Mouse (Mus musculus): ENCODE results near the gene Impdh2.

Impdh2 gene

GRCm38 (mm10) chr9:108560227-108560841 lies at the start of gene Impdh2:
Impdh2 (plus strand) TSS chr9:108560286.
- DNase-seq (ENCODE audit: low read depth): peak; percentile 94

- DNase-seq (ENCODE audit: low read depth): peak; percentile 94
These were observed 43.5 kb upstream of the Impdh2 start, which contains the start of gene Qrich1 for GRCm38 (mm10) chr9:108516380-108517251. Qrich1 (plus strand) TSS chr9:108516806.

DNA sequence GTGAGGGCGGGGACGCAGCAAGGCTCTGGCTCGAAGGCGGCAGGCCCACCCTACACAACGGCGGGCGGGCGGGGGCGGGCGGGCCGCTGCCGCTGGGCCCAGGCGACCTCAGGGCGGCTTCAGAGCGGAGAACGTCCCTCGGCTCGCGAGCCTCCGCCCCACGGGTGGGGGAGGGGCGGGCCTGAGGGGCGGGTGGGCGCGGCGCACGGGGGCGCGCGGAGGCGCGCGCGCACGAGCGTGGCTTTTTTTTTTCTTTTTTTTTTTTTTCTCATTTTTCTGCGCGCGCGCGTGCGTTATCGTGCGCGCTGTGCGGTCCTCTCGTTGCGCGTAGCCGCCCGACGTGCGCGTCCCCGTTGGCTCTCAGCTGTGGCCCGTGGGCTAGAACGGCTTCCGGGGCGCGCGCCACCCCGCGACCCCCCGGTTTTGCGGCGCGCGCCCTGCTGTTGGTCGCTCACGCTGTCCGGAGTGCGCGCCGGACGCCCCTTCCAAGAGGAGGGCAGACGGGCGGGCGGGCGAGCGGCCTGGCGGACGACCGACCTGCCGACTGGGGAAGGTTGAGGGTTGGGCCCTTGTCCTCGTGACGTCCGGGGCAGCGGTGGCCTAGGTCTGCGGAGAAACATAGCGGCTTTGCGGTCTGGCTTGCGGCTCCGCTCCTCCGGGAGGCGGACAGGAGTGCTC lies 42.7 kb upstream of the Impdh2 start:
- DNase-seq (ENCODE audit: low read depth): peak; percentile 49

DNA sequence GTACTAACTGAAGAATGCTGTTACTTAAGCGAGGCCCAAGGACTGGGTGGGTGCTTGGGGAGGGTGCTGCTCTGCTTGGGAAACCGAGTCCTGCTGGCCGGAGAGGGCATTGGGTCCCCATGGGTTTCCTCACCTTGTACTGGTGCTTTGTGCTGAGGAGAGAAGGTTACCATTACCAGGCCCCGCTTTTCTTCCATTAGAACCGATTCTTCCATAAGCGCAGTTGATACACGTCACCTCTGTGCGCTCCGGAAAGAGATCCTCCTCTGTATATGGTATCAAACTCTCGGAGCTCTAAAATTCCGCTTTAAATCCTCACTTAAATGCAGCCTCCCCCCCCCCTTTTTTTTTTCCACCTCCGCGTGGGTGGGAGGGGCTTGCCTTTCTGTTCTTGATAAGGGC lies 42.2 kb upstream of the Impdh2 start:
- peak; percentile 25 for DNase-seq (ENCODE audit: low read depth)

- DNase-seq (ENCODE audit: low read depth): peak; percentile 10
These were observed 38.5 kb upstream of the Impdh2 start for GRCm38 (mm10) chr9:108521604-108522003.

GRCm38 (mm10) chr9:108523341-108523740 lies 36.7 kb upstream of the Impdh2 start:
- no peak for DNase-seq (ENCODE audit: low read depth)

GRCm38 (mm10) chr9:108525400-108525799 lies 34.7 kb upstream of the Impdh2 start:
- no peak for DNase-seq (ENCODE audit: low read depth)

DNA sequence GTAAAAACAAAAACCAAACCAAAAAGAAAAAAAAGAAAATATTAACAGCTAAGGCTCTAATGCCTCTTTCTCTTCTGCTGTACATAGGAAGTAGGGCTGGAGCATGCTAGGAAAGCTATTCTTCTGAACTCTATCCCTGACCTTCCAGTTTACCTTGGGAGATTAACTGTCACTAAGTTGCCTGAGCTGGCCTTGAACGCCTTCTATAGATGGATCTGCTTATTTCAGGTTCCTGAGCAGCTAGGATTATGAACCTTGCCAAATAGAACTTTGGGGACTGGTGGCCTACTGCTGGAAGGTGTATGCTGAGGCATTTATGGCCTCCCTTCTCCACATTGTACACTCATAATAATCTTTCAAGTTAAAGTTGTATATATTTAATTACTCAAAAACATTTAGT lies 29.1 kb upstream of the Impdh2 start:
- DNase-seq (ENCODE audit: low read depth): no peak

- DNase-seq (ENCODE audit: low read depth): no peak
These were observed 28.6 kb upstream of the Impdh2 start for GRCm38 (mm10) chr9:108531496-108531895.

DNA sequence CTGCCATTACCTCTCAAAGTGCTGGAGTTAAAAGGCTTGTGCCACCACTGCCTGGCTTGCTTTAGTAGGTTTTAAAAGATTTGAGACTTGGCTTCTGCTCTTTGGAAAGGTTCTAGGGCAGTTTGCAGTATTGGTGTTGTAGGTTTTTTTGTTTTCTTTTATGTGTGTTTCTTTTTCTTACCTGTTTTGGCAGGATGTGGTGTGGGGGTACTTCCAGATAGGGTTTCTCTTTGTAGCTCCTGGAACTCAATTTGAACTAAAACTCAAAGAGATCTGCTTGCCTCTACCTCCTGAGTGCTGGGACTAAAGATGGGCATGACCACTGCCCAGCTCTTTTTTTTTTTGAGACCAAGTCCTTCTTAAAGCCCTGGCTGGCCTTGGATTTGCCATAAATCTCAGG lies 19.2 kb upstream of the Impdh2 start:
- no peak for DNase-seq (ENCODE audit: low read depth)

GRCm38 (mm10) chr9:108545986-108546385 lies 14.1 kb upstream of the Impdh2 start:
- DNase-seq (ENCODE audit: low read depth): no peak

DNA sequence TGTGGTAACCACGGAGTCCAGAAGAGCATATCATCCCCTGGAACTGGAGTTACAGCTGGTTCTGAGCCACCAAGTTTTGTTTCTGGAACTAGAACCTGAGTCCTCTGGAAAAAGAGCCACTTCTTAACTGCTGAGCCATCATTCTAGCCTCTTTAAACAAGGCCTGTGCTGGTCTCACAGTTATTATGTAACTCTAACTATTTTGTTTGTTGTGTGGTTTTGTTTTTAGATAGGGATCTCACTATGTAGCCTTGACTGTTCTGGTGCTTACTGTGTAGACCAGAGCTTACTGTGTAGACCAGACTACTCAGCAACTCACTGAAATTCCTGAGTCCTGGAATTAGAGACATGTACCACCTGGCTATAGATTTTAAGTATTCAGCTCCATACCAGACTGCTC lies 13.2 kb upstream of the Impdh2 start:
- no peak for DNase-seq (ENCODE audit: low read depth)

DNA sequence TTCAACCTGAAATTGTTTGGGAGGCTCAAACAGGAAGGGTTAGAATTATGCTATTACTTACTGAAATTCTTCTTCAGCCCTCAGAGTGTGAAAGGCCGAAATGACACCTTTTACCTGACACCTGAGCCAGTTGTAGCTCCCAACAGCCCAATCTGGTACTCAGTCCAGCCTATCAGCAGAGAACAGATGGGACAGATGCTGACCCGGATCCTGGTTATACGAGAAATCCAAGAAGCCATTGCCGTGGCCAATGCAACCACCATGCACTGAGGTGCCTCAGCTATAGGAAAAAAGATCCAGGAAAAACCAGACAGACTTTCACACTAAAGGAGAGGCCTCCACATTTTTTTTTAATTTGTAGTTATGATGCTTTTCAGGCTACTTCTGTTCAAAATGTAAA lies 917 bp upstream of the Impdh2 start:
- no peak for DNase-seq (ENCODE audit: low read depth)

DNA sequence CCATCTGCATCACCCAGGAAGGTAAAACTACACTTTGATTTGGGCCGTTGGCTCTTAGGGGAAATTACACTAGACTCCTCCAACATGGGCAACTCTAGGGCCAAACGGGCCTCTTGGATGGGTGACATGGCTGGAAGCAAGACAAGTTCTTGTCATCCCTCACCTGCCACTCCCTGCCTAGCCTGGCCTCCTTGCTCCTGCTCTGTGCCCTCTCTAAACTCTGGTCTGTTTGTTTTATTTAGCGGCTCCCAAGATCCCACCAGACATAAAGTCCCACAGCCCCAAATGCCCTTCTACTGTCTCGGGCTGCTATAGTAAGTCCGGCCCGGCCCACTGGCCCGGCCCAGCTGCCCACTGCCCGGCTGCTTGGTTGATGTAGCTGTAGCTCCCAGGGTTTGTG lies 3.6 kb downstream of the Impdh2 start:
- DNase-seq (ENCODE audit: low read depth): no peak

DNA sequence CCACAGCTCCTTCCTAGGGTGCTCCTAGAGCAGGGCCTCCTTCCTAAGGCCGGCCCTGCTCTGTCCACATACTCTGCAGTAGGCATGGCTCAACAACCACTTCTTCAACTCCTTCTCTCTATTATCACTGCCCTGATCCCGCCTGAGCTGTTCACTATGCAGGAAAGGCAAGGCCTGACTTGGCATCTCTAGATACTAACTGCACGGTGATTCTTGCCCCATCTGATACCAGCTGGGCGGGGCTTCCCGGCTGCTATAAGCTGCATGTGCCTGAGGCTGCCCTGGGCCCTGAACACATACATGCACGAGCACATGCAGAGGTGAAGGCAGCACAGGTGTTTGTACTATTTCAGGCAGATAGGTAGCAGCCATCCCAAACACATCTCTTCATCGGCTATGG lies 4.0 kb downstream of the Impdh2 start:
- no peak for DNase-seq (ENCODE audit: low read depth)

- no peak for DNase-seq (ENCODE audit: low read depth)
These were observed 6.1 kb downstream of the Impdh2 start for GRCm38 (mm10) chr9:108565881-108566814.

DNA sequence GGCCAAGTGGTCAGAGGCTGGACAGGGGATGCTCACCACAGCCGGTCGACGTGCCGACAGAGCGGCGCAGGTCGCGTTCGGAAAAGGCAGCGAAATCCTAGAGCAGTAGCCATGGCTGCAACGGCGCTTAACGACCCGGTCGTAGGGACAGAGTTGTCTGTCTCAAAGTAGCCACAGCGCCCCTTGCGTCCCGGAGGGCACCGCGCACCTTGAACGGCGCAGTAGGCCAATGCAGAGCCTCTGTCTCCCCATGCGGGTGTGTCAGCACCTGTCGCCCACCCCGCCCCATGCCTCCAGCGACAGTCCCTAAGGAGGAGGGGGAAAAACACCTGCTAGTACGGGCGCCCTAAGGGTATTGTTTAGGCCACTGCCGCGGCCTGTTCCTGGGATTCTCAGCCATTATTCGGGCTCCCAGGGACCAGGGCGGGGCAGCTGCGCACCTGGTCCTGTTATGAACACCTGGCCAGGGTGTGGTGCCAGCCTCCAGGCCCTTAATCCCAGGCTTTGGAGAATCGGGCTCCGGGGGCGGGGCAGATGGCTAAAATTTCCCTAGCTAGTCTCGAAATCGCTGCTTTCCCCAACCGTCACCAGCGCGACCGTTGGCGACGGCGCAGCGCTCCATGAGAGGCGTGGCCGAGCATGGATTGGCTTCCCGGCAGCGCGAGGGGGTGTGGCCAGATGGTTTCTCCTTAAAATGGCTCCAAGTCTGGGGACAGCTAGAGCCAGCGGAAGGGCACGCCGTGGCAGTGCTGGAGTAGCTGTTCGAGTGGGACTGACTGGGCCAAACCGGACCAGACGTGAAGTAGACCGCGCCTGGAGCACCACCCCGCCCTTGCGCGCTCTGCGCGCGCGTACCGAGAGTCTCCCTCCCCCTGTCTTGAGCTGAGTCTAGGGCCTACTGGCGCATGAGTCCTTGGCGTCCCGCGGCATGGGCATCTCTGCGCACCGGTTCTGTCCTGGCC lies 7.0 kb downstream of the Impdh2 start, which contains the start of gene Ndufaf3:
TSS of gene Ndufaf3 (minus strand) at position 620 of the 962 bp plus-strand sequence.
- peak; percentile 86 for DNase-seq (ENCODE audit: low read depth)

- DNase-seq (ENCODE audit: low read depth): no peak
These were observed 7.9 kb downstream of the Impdh2 start for GRCm38 (mm10) chr9:108567931-108568419.

GRCm38 (mm10) chr9:108568511-108568921 lies 8.4 kb downstream of the Impdh2 start:
- DNase-seq (ENCODE audit: low read depth): no peak
